Mouse (Mus musculus) lung, adult 18-20 months (tissue): ENCODE measurements at regions not wholly inside any gene's neighbourhood (a gene's known extent, or its start where the extent isn't known, plus 50 kb on each side); places are given as distances from the start of the nearest gene placed in this dataset.
"Not testable (repeated sequence)": the region's sequence is repeated elsewhere in the genome, so short reads cannot be mapped to it uniquely, and the experiment has no call there.

Experiments used
- DNase-seq, 2 experiments: peaks; one replicate each; pipeline ENCODE4 v3.0.0; 2022; ENCODE audit warnings: mixed read lengths in 2 of 2

GRCm38 (mm10) chr17:48672749-48673148 lies 218.0 kb downstream of the Unc5cl start:
- no peak for DNase-seq

DNA sequence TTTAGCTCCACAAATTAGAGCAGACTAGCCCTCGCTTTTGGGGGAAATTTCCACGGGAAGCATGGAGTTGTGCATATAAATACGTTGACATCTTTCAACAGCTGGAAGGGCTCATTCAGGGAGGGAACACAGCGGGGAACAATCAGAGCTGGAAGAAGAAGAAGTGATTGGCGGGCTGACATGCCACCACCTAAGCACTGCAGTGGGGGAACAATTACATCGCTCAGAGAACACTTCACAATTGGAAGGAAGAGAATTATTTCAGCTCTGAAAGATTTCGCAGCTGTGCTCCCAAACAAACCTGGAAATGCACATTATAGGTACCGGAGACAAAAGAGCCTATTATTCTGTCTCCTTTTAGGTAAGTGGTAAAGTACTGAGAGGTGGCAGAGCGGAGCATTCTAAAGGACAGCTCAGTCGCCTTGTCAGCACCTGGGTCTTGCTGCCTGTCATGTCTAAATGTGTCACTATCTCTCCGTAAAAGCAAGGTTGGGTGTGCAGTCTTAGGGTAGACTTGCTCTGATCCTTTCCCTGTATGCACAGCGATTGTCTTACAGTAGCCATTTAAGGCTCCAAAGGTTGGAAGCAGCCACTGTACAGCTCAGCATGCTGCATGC lies 223.6 kb downstream of the Unc5cl start:
- DNase-seq: no peak

DNA sequence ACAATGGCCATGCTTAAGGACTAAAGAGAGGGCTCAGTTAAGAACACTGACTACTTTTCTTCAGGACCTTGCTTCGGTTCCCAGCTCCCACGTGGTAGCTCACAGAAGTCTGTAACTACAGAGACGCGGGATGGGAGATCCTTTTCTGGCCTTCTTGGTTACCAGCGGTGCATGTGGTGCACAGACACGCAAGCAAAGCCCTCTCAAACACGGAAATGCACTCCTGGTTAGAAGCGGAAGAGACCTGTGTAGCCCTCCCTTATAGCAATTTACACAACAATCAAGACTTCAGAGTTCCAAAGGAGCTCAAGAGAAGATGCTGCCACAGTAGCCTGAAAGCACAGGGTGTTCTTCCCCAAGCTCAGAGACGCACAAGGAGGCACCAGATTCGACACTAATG lies 225.6 kb downstream of the Unc5cl start:
- no peak for DNase-seq

DNA sequence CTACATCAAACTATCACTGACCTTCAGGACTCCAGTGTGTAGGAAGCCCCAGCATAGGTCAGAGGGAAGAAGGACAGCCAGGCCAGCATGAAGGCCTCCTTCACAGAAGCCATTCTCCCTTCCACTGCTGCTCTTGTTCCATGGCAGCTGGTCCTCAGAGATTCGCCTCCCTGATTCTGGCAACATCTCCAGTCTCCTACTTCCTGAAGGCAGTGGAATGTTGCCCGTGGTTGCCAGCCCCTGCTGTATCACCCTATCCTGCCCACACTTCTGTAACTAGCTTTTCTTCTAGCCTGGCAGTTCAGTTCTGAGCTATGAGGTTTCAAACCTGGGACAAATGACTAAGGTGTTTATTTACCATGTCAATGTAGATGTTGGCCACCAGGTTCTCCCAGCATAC lies 234.2 kb downstream of the Unc5cl start:
- no peak for DNase-seq

GRCm38 (mm10) chr17:48698456-48698855 lies 233.7 kb upstream of the Lrfn2 start:
- no peak for DNase-seq

- no peak for DNase-seq
These were observed 231.6 kb upstream of the Lrfn2 start for GRCm38 (mm10) chr17:48700591-48700990.

GRCm38 (mm10) chr17:48720506-48720905 lies 211.7 kb upstream of the Lrfn2 start:
- no peak for DNase-seq

- no peak for DNase-seq
These were observed 208.9 kb upstream of the Lrfn2 start for GRCm38 (mm10) chr17:48723286-48723685.

GRCm38 (mm10) chr17:48724513-48725112 lies 207.6 kb upstream of the Lrfn2 start:
- peak; percentile 54 to 71 for DNase-seq

DNA sequence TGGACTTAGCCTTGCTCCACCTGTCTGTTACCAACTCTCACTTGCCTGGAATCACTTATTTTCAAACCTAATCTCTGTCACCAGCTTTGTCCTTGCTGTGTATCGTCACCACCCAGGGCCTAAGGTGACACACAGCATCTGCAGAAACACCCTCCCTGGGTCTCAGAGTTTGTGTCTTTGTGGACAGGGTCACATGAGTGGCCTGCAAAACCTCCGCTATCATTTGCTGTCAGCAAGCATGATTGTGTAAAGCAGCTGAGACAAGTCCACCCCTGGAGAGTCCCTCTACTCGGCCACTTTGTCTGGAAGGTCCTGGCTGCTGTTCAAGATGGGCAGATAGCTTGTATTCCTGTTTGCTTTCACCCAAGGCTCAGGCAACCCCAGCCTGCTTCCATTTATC lies 205.7 kb upstream of the Lrfn2 start:
- no peak for DNase-seq

GRCm38 (mm10) chr17:48733801-48734200 lies 198.4 kb upstream of the Lrfn2 start:
- DNase-seq: no peak

- DNase-seq: not testable (repeated sequence)
These were observed 195.0 kb upstream of the Lrfn2 start for GRCm38 (mm10) chr17:48737181-48737580.

DNA sequence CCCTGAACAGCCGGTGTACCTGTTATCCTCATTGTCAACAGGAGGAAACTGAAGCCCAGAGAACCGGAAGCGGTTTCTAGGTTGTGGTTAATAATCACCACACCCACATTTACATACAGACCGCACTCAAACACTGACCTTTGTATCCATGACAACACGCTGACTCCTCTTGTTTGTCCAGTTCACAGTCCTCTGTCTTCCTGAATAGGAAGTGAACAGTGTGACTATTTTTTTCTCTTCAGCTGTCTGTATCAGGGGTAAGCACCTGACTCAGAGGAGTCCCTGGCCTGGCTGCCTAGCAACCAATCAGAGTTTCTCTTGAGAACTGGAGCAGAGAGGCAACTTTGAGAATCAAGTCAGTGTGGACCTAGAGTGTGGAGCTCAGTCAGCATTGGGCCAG lies 193.5 kb upstream of the Lrfn2 start:
- DNase-seq: peak; percentile 13 to 47

- no peak for DNase-seq
These were observed 189.3 kb upstream of the Lrfn2 start for GRCm38 (mm10) chr17:48742769-48743405.

- no peak for DNase-seq
These were observed 162.1 kb upstream of the Lrfn2 start for GRCm38 (mm10) chr17:48770099-48770498.

DNA sequence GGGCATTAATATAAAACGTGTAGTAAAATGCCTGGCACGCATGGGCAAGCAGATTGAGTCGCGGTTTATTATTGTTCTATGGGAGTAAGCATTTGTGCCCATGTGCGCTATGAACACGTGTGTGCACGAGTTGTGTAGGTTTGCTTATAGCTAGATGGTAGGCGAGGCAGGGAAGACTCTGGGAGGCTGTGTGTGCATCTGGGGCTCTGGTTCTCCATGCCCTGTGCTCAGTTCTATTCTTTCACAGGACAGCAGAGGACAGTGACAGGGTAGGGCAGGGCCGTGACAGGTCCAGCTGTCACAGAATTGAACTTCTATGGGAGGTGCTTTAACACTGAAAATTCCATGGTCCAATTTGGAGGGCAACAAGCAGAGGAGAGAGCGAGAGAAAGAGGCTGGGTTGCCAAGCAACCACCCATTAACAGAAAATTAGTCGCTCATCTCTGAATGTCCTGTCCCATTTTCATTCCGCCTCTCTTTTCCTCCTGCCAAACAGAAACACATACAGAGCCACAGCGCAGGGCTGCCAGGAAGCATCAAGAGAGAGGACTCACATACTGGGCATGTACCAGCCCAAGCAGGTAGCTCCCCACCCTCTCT lies 160.4 kb upstream of the Lrfn2 start:
- no peak for DNase-seq

- DNase-seq: peak in 1 of 2 experiments; percentile 1
These were observed 157.8 kb upstream of the Lrfn2 start for GRCm38 (mm10) chr17:48774172-48774890.

DNA sequence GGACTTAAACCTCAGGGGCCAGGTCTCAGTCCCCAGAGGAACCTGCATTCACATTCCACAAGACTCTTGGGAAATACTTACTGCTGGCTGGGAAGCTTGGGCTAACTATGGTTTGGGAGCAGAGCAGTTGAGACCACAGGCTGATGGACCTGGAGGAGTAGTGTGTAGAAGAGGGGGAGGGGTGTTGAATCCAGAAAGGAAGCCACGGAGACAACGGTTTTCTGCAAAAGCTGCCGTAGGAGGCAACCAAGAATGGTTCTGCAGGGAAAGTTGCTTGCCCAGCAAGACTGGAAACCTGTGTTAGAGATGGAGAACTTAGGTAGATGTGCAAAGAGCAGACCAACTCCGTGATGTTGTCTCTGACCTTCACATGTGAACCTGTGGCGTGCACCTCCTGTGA lies 156.7 kb upstream of the Lrfn2 start:
- no peak for DNase-seq

- no peak for DNase-seq
These were observed 155.7 kb upstream of the Lrfn2 start for GRCm38 (mm10) chr17:48776502-48776902.

- DNase-seq: no peak
These were observed 152.0 kb upstream of the Lrfn2 start for GRCm38 (mm10) chr17:48780217-48780616.

DNA sequence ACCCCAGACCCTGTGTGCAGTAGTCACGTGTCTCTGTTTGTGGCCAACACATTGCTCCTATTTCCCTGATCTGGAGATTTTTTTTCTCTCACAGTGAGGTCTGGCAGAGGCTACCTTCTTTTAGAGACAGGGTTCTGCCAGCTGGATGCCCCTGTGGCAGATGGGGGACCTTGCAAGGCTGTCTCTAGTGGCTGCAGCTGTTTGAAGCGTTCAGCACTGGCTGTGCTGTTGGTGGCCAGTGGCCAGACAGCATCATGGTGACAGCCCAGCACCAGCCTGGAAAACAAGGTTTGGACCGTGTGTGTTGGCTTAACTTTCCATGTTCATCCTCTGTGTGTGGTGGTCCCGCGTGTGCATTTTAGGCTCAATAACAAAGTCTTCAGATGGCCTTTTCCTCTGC lies 147.8 kb upstream of the Lrfn2 start:
- DNase-seq: no peak

GRCm38 (mm10) chr17:48786501-48786900 lies 145.7 kb upstream of the Lrfn2 start:
- peak in 1 of 2 experiments; percentile 4 for DNase-seq

DNA sequence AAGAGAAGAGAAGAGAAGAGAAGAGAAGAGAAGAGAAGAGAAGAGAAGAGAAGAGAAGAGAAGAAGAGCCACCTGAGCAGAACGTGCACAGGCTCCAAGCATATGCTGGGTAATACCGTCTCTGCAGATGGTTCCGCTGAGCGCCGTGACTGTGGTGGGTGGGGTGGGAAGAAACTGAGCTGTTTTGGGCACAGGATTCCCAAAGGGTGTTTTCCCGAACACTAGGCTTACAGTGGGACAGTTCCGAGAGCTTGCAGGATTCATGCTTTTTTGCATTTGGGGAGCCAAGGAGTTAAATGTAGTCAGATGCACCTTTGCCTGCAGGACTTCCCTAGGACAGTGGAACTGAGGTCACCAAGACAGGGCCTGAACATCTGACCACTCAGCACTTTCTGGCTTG lies 142.3 kb upstream of the Lrfn2 start:
- no peak for DNase-seq
